Mouse (Mus musculus): ENCODE measurements around the gene Mki67.
"Not testable (repeated sequence)": the region's sequence is repeated elsewhere in the genome, so short reads cannot be mapped to it uniquely, and the experiment has no call there.

Gene Mki67

GRCm38 (mm10) chr7:135716445-135716877, 300 bp upstream of the Mki67 start:
- DNase-seq = peak; percentile 75 to 76

- no peak for DNase-seq
These were observed 995 bp downstream of the Mki67 start for GRCm38 (mm10) chr7:135715166-135715565.

DNA sequence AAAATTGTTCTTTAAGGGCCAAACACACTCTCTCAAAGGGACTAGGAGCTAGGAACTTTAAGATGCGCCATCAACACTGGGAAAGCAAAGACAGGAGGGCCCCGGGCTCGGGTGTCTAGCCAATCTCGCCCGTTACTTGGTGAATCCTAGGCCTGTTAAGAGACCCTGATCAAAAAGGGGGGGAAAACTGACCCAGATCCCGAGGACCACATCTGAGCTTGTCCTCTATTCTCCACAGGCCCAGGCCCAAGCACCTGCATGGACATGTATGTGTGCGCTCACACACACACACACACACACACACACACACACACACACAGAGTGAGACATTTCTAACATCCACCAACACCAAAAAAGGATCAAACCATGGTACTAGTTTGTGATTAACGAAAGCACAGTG, 2.8 kb downstream of the Mki67 start:
- no peak for DNase-seq

- no peak for DNase-seq
These were observed 3.6 kb downstream of the Mki67 start for GRCm38 (mm10) chr7:135712534-135712933.

- DNase-seq = no peak
These were observed 5.5 kb downstream of the Mki67 start for GRCm38 (mm10) chr7:135710702-135711101.

- no peak for DNase-seq
These were observed 10.4 kb downstream of the Mki67 start for GRCm38 (mm10) chr7:135705753-135706152.

DNA sequence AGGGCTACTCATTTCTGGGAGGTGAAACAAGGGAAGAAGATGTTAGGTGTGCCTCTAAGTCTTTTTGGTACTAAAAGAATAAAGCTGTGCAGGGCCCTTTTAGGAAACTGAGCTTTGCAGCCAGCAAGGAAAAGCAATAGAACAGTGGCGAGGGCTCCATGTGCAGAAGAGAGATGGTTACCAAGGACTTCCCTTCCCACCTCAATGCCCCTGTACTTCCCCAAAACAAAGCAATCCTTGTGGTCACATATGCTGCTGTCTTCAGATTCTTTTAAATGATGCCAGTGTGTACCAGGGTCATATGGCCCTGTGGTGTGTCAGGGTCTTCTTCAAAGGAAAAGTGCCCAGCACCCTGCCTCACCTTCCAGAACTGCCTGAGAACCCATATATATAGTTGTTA, 11.1 kb downstream of the Mki67 start:
- DNase-seq = no peak

DNA sequence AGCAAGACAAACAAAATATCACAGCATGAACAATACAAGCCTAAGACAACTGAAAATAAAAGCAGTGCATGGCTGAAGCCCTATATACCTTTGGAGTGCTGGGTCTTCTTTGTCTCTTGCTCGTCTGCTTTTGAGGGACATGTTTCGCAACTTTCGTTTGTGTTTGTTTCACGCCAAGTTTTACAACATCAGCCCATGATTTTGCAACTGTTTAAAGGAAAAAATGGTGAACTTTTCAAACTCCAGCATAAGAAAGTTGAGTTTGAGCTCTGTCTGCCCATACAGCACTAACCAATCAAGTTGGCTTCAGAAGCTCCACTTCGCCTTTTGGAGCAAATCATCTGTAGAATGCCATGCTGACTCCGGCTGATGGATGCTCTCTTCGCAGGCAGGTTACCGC, 11.9 kb downstream of the Mki67 start:
- DNase-seq = no peak

DNA sequence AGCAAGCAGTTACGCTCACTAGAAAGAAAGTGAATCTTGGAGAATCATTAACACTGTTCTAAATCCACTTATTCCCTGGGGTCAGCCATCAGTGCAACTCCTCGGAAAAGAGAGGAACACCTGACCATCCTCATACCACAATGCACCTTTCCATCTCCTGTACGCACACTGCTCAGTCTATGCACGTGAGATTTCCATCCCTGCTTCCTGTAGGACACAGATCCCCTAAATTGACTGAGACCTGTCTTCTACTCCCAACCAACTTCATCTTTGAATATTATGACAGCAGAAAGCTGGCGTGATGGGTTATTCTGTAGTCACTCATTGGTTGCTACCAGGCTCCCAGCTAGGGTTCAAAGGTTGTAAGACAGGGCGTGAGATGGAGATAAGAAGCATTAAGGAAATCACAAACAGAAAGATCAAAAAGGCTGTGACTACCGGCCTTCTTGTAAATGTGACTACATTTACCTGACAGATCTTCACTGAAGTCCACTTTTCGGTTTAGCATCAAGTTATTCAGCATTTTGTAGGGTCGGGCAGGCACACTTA, 12.5 kb downstream of the Mki67 start:
- DNase-seq = no peak

DNA sequence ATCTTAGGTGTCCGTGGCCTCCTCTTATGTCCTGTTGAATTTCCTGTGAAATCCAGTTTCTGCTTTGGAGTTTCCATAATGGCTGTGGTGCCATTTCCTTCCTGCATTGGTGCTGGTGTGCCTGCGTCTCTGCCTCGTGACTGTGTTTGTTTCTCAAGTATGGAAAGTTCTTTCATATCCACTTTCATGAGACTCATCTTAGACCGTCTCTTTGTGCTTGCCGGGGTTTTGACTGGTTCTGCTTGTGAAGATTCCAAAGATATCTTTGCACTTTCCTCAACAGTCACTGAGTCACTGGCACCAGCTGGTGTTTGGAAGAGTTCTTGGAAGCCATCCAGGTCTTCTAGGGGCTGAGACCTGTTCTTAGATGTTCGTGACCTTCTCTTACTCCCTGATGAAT, 16.8 kb downstream of the Mki67 start:
- not testable (repeated sequence) for DNase-seq

DNA sequence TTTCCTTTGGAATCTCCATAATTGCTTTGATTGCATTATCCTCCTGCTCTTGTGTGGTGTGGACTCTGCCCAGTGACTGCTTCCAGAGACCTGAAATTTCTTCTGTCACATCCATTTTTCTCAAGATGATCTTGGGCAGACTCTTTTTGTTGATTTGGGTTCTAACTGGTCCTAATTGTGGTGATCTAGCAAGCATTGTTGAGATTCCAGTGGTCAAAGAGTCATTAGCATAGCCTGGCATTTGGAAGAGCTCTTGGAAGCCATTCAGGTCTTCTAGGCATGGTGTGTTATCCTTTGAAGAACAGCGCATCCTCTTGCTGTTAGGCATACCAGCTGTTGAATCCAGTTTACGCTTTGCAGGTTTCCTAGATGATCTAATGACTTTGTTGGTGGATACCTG, 17.8 kb downstream of the Mki67 start:
- no peak for DNase-seq

DNA sequence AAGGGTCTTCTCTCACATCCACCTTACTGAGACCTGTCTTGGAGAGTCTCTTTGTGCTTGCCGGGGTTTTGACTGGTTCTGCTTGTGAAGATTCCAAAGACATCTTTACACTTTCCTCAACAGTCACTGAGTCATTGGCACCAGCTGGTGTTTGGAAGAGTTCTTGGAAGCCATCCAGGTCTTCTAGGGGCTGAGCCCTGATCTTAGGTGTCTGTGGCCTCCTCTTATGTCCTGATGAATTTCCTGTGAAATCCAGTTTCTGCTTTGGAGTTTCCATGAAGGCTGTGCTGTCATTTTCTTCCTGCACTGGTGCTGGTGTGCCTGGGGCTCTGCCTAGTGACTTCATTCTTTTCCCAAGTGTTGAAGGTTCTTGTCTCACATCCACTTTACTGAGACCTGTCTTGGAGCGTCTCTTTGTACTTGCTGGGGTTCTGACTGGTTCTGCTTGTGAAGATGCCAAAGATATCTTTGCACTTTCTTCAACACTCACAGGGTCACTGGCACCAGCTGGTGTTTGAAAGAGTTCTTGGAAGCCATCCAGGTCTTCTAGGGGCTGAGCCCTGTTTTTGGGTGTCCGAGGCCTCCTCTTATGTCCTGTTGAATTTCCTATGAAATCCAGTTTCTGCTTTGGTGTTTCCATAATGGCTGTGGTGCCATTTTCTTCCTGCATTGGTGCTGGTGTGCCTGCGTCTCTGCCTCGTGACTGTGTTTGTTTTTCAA, 19.0 kb downstream of the Mki67 start:
- DNase-seq = not testable (repeated sequence)

DNA sequence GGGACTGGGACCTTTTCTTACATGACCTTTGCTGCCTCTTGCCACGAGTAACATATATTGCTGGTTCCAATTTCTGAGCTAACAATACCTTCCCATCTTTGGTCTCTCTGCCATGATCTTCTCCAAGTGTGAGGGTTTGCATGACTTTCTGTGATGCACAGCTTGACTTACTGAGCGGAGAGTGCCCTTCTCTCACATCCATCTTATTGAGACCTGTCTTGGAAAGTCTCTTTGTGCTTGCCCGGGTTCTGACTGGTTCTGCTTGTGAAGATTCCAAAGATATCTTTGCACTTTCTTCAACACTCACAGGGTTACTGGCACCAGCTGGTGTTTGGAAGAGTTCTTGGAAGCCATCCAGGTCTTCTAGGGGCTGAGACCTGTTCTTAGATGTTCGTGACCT, 20.0 kb downstream of the Mki67 start:
- DNase-seq = no peak

DNA sequence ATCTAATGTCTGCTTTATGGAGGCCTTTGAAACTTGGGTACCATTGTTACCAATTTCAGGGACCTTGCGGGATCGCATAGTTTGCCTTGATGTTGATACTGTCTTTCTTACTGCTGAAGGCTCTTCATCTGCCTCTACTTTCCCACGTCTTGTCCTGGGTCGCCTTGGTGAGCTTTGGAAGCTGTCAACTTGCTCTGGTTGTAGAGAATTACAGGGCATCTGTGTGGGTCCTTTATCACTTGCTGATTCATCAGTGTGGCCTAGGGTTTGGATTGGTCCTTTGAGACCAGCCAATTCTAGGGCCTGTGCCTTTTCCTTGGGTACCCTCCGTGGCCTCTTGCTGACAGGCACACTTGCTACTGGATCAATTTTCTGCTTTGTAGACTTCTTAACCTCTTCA, 21.4 kb downstream of the Mki67 start:
- DNase-seq = no peak

GRCm38 (mm10) chr7:135694130-135694529, 22.0 kb downstream of the Mki67 start:
- DNase-seq = no peak

DNA sequence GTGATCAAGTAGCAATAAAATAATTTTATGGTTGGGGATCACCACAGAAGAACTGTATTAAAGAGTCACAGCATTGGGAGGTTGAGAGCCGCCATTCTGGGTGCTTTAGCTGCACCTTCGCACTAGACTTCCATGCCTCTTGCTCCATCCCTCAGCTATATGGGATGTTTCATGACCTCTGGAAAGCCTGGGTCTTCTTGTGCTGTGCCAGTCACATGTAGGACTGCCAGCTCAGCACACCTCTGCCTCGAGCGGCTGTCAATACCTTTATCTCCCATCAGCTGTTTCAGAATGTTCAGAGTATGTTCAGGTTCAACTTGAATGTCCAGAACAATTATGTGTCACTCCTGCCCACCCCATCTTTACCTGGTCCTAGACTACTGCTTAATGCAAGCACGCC, 24.2 kb downstream of the Mki67 start:
- DNase-seq = no peak

DNA sequence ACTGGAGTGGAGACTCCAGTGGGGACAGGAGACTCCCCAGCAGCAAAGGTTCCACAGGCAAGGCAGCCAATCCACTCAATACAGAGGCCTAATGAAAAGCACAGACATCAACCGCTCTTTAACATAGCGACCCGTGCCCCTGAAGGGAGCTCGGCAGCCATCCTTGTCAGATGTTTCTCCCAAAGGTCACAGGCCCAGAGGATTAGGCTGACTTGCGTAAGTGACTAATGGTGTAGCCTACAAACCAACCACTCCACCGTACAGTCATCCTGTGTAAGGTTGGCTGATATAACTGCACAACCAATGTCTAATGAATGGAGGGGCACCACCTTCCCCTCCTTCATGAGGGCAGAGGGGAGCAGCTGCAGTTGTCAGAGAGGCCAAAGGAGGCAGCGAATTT, 26.8 kb downstream of the Mki67 start:
- DNase-seq = no peak

DNA sequence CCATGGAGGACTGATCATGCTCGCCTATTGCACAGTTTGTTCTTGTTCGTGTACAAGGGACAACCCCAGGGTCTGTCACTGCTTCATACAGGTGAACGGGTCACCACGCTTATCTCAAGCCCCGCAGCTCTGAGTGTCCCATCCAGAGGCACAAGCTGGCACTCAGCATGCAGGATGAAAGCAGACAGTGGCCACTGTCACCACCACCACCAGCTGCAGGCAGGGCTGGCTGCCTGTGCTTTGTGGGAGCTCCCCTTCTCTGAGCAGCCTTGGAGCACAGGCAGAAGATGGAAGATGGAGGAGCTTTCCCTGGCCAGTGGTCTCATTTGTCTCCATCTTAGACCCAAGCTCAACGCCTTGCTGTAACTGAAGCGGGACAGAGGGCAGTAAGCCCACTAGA, 31.2 kb downstream of the Mki67 start:
- DNase-seq = no peak

- DNase-seq = not testable (repeated sequence)
These were observed 32.1 kb downstream of the Mki67 start for GRCm38 (mm10) chr7:135684098-135684497.

DNA sequence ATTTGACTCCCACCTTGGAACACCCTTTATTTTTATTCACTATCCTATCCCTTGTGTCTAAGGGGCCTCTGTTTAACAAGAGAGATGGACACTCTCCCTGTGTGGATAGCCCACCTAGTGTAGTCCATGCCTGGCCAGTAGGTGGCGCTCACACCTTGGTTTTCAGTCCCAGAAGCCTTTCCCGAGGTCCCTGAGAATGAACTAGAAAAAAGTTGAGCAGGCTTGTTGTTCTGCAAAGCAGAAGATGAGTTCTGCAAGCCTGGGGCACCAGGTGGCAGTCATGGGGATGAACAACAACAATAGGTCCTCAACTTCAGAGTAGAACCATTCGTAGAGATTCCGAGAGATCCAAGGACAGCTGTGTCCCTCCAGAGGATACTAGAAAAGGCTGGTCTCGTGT, 35.8 kb downstream of the Mki67 start:
- peak in 1 of 2 experiments; percentile 51 for DNase-seq

DNA sequence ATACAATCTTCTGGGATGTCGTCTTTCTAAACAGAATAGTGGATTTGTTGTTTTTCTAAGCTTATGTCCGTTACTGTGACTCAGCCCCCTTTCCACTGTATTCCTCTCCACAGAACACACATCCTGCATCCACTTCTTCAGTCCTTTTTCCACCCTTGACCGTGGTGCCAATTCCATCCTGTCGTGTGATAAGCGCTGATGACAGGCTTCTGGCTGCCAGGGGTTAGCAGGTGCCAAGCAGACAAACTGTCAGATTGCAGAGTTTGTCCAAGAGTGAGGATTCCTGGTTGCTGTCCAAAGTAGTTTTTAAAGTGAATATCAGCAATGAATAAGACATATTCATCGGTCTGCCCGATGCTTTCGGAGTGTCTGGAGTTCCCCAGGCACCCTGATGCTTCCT, 39.4 kb downstream of the Mki67 start:
- DNase-seq = no peak

GRCm38 (mm10) chr7:135673576-135673975, 42.6 kb downstream of the Mki67 start:
- DNase-seq = no peak

GRCm38 (mm10) chr7:135668852-135669739, 47.1 kb downstream of the Mki67 start:
- no peak for DNase-seq

GRCm38 (mm10) chr7:135666314-135666713, 49.8 kb downstream of the Mki67 start:
- no peak for DNase-seq
